Mouse (Mus musculus): ENCODE data around the gene Acrbp. TPM values are rescaled to one million over a fixed set of nuclear protein-coding genes. Genes with fewer than 3 reads are reported as not detected.
"Not testable (repeated sequence)": the region's sequence is repeated elsewhere in the genome, so short reads cannot be mapped to it uniquely, and the experiment has no call there.

Acrbp gene
- polyA plus RNA-seq, 1 experiment from 2014 or later: 12.4 TPM

- peak within 1 kb of the TSS; percentile 71 for H3K4me3 ChIP-seq
- H3K4me2 ChIP-seq: peak within 1 kb of the TSS; percentile 69
- H3K36me3 ChIP-seq: peaks cover 46% of the 10 kb centered on the region
- H3K9ac ChIP-seq: peak within 1 kb of the TSS; percentile 55
- no peaks in the 10 kb centered on the region for H3K27me3 ChIP-seq
- peak; percentile 96 for ATAC-seq (ENCODE audit: insufficient number of reproducible peaks, low FRiP score, low TSS enrichment, low read depth)
- no peaks in the 10 kb centered on the region for H3K9me3 ChIP-seq
- H3K4me1 ChIP-seq: peaks cover 18% of the 10 kb centered on the region
- H3K27ac ChIP-seq: peak within 1 kb of the TSS; percentile 89
- WGBS: under 1% methylated on average over 26 of the region's 26 CpGs
Measured at GRCm38 (mm10) chr6:125039533-125040153, 9.8 kb upstream of the Acrbp start, which contains the start of gene Ing4. Ing4 (plus strand) TSS chr6:125039760.

- no peaks in the 10 kb centered on the region for H3K9me3 ChIP-seq
- peaks cover 18% of the 10 kb centered on the region for H3K4me1 ChIP-seq
- H3K36me3 ChIP-seq: peaks cover 46% of the 10 kb centered on the region
- H3K4me3 ChIP-seq: peak overlapping the region; percentile 71
- ATAC-seq (ENCODE audit: insufficient number of reproducible peaks, low FRiP score, low TSS enrichment, low read depth): no peak
- peak overlapping the region; percentile 55 for H3K9ac ChIP-seq
- no peaks in the 10 kb centered on the region for H3K27me3 ChIP-seq
- peak overlapping the region; percentile 73 for H3K27ac ChIP-seq
- H3K4me2 ChIP-seq: peak overlapping the region; percentile 69
- WGBS: 13% methylated on average over 7 of the region's 7 CpGs
Measured at GRCm38 (mm10) chr6:125040221-125040620, 9.3 kb upstream of the Acrbp start.

- Histone ChIP-seq H3K36me3 (peaks cover 44% of the 10 kb centered on the region), H3K4me2 (no peak overlapping the region), H3K9me3 (no peaks in the 10 kb centered on the region), H3K27ac (no peak overlapping the region), H3K27me3 (no peaks in the 10 kb centered on the region), H3K4me3 (no peak overlapping the region), H3K4me1 (peaks cover 18% of the 10 kb centered on the region), H3K9ac (no peak overlapping the region)
- ATAC-seq (ENCODE audit: insufficient number of reproducible peaks, low FRiP score, low TSS enrichment, low read depth): no peak
- 78% methylated on average over 7 of the region's 7 CpGs for WGBS
Measured at GRCm38 (mm10) chr6:125041047-125041446, 8.4 kb upstream of the Acrbp start.

- H3K9me3 ChIP-seq: no peaks in the 10 kb centered on the region
- WGBS: 94% methylated on average over 7 of the region's 7 CpGs
- peaks cover 44% of the 10 kb centered on the region for H3K36me3 ChIP-seq
- peaks cover 18% of the 10 kb centered on the region for H3K4me1 ChIP-seq
- H3K9ac ChIP-seq: no peak overlapping the region
- no peak overlapping the region for H3K27ac ChIP-seq
- H3K4me3 ChIP-seq: no peak overlapping the region
- no peaks in the 10 kb centered on the region for H3K27me3 ChIP-seq
- no peak for ATAC-seq (ENCODE audit: insufficient number of reproducible peaks, low FRiP score, low TSS enrichment, low read depth)
- no peak overlapping the region for H3K4me2 ChIP-seq
Measured at GRCm38 (mm10) chr6:125042081-125042480, 7.4 kb upstream of the Acrbp start.

- peak; percentile 31; the same call in 1 of the 2 replicates for ATAC-seq (ENCODE audit: insufficient number of reproducible peaks, low FRiP score, low TSS enrichment, low read depth)
- no peaks in the 10 kb centered on the region for H3K27me3 ChIP-seq
- no peak overlapping the region for H3K4me2 ChIP-seq
- no peak overlapping the region for H3K27ac ChIP-seq
- WGBS: 41% methylated on average over 5 of the region's 5 CpGs
- H3K36me3 ChIP-seq: peaks cover 80% of the 10 kb centered on the region
- no peaks in the 10 kb centered on the region for H3K4me1 ChIP-seq
- no peak overlapping the region for H3K9ac ChIP-seq
- no peak overlapping the region for H3K4me3 ChIP-seq
- no peaks in the 10 kb centered on the region for H3K9me3 ChIP-seq
Measured at GRCm38 (mm10) chr6:125046691-125047090, 2.8 kb upstream of the Acrbp start.

- no peak overlapping the region for H3K27ac ChIP-seq
- H3K36me3 ChIP-seq: peaks cover 85% of the 10 kb centered on the region
- H3K27me3 ChIP-seq: no peaks in the 10 kb centered on the region
- no peak overlapping the region for H3K4me2 ChIP-seq
- no peaks in the 10 kb centered on the region for H3K4me1 ChIP-seq
- no peak overlapping the region for H3K4me3 ChIP-seq
- 63% methylated on average over 5 of the region's 5 CpGs for WGBS
- no peaks in the 10 kb centered on the region for H3K9me3 ChIP-seq
- H3K9ac ChIP-seq: no peak overlapping the region
- no peak for ATAC-seq (ENCODE audit: insufficient number of reproducible peaks, low FRiP score, low TSS enrichment, low read depth)
Measured at GRCm38 (mm10) chr6:125051237-125051636, 1.7 kb downstream of the Acrbp start.

- Histone ChIP-seq H3K4me3 (no peak overlapping the region), H3K4me1 (peaks cover 7% of the 10 kb centered on the region; the same call in 1 of the 2 replicates), H3K27me3 (no peaks in the 10 kb centered on the region), H3K27ac (no peak overlapping the region), H3K36me3 (no peaks in the 10 kb centered on the region), H3K4me2 (no peak overlapping the region), H3K9me3 (no peaks in the 10 kb centered on the region), H3K9ac (no peak overlapping the region)
- ATAC-seq (ENCODE audit: insufficient number of reproducible peaks, low FRiP score, low TSS enrichment, low read depth): no peak
- 33% methylated on average over 6 of the region's 6 CpGs for WGBS
Measured at GRCm38 (mm10) chr6:125061493-125061892, 12.0 kb downstream of the Acrbp start.

GRCm38 (mm10) chr6:125062511-125062910 is 13.0 kb downstream of the Acrbp start:
- H3K9ac ChIP-seq: no peak overlapping the region
- no peaks in the 10 kb centered on the region for H3K27me3 ChIP-seq
- no peak overlapping the region for H3K4me2 ChIP-seq
- WGBS: 80% methylated on average over 5 of the region's 5 CpGs
- no peak for ATAC-seq (ENCODE audit: insufficient number of reproducible peaks, low FRiP score, low TSS enrichment, low read depth)
- H3K9me3 ChIP-seq: no peaks in the 10 kb centered on the region
- peaks cover 7% of the 10 kb centered on the region; the same call in 1 of the 2 replicates for H3K4me1 ChIP-seq
- H3K36me3 ChIP-seq: no peaks in the 10 kb centered on the region
- H3K27ac ChIP-seq: peak overlapping the region; percentile 27; the same call in 1 of the 2 replicates
- H3K4me3 ChIP-seq: no peak overlapping the region

GRCm38 (mm10) chr6:125063906-125064305 is 14.4 kb downstream of the Acrbp start:
- no peak overlapping the region for H3K4me3 ChIP-seq
- no peak overlapping the region for H3K4me2 ChIP-seq
- H3K27me3 ChIP-seq: no peaks in the 10 kb centered on the region
- H3K36me3 ChIP-seq: no peaks in the 10 kb centered on the region
- H3K4me1 ChIP-seq: peaks cover 7% of the 10 kb centered on the region; the same call in 1 of the 2 replicates
- 86% methylated on average over 6 of the region's 6 CpGs for WGBS
- no peaks in the 10 kb centered on the region for H3K9me3 ChIP-seq
- no peak overlapping the region for H3K27ac ChIP-seq
- no peak overlapping the region for H3K9ac ChIP-seq
- no peak for ATAC-seq (ENCODE audit: insufficient number of reproducible peaks, low FRiP score, low TSS enrichment, low read depth)

- not testable (repeated sequence) for H3K27ac ChIP-seq; H3K36me3 ChIP-seq; ATAC-seq (ENCODE audit: insufficient number of reproducible peaks, low FRiP score, low TSS enrichment, low read depth); H3K9ac ChIP-seq; H3K4me1 ChIP-seq; H3K9me3 ChIP-seq; H3K27me3 ChIP-seq; H3K4me3 ChIP-seq; H3K4me2 ChIP-seq
- WGBS: no CpG with 5 or more reads among the region's 1 CpGs
Measured at GRCm38 (mm10) chr6:125065223-125065622, 15.7 kb downstream of the Acrbp start.

- H3K9ac ChIP-seq: no peak within 1 kb of the TSS
- H3K27ac ChIP-seq: no peak within 1 kb of the TSS; the same call in 1 of the 2 replicates
- no peak for ATAC-seq (ENCODE audit: insufficient number of reproducible peaks, low FRiP score, low TSS enrichment, low read depth)
- peaks cover 16% of the 10 kb centered on the region for H3K4me1 ChIP-seq
- no peaks in the 10 kb centered on the region for H3K36me3 ChIP-seq
- WGBS: 38% methylated on average over 8 of the region's 8 CpGs
- peak within 1 kb of the TSS; percentile 4; the same call in 1 of the 2 replicates for H3K4me2 ChIP-seq
- no peaks in the 10 kb centered on the region for H3K27me3 ChIP-seq
- no peaks in the 10 kb centered on the region for H3K9me3 ChIP-seq
- peak within 1 kb of the TSS; percentile 21 for H3K4me3 ChIP-seq
Measured at GRCm38 (mm10) chr6:125067571-125067995, 18.1 kb downstream of the Acrbp start, which contains the start of gene Lpar5. Lpar5 (plus strand) TSS chr6:125067920.

GRCm38 (mm10) chr6:125071170-125071895 is 21.8 kb downstream of the Acrbp start:
- peak; percentile 42; the same call in 1 of the 2 replicates for ATAC-seq (ENCODE audit: insufficient number of reproducible peaks, low FRiP score, low TSS enrichment, low read depth)
- Histone ChIP-seq H3K27me3 (no peaks in the 10 kb centered on the region), H3K4me2 (no peak overlapping the region), H3K9ac (no peak overlapping the region), H3K4me1 (peaks cover 15% of the 10 kb centered on the region), H3K27ac (peak overlapping the region; percentile 86), H3K9me3 (no peaks in the 10 kb centered on the region), H3K36me3 (no peaks in the 10 kb centered on the region), H3K4me3 (no peak overlapping the region)
- WGBS: 76% methylated on average over 18 of the region's 18 CpGs

All from limb, embryonic 15.5 days (tissue).